Mouse (Mus musculus) hindbrain, embryonic 16.5 days (tissue): ENCODE measurements around the gene Aqp11. TPM values are rescaled to one million over a fixed set of nuclear protein-coding genes. Genes with fewer than 3 reads are reported as not detected.

ENCODE experiments used
- ATAC-seq: fragments of 200-750 bp; cut with Nextera tagmentation; 2 replicates; pipeline ENCODE4 v1.8.0; 2017; ENCODE audit warnings: moderate TSS enrichment, moderate library complexity
- H3K27ac ChIP-seq: fragments of 300-500 bp; sonication (generic); 2 replicates; pipeline ENCODE4 v1.5.1; 2014; ENCODE audit warnings: low read depth, mild to moderate bottlenecking, control low read depth, low read length, moderate library complexity
- H3K27me3 ChIP-seq: fragments of 300-500 bp; sonication (generic); replicated peaks from 2 replicates; pipeline ENCODE4 v1.6.1; 2014; ENCODE audit warnings: low read length; ENCODE audit not compliant: control insufficient read depth, insufficient read depth
- H3K36me3 ChIP-seq: fragments of 300-500 bp; sonication (generic); 2 replicates; pipeline ENCODE4 v1.6.1; 2014; ENCODE audit warnings: mild to moderate bottlenecking, low read length, moderate library complexity, mixed read lengths; ENCODE audit not compliant: control insufficient read depth, insufficient read depth
- H3K4me1 ChIP-seq: fragments of 300-500 bp; sonication (generic); 2 replicates; pipeline ENCODE4 v1.6.1; 2014; ENCODE audit warnings: low read depth, low read length; ENCODE audit not compliant: control insufficient read depth, insufficient read depth
- H3K4me2 ChIP-seq: fragments of 300-500 bp; sonication (generic); 2 replicates; pipeline ENCODE4 v1.6.1; 2014; ENCODE audit warnings: mild to moderate bottlenecking, low read length, control low read depth, moderate library complexity
- H3K4me3 ChIP-seq: fragments of 300-500 bp; sonication (generic); 2 replicates; pipeline ENCODE4 v1.5.1; 2014; ENCODE audit warnings: mild to moderate bottlenecking, low read length, control low read depth, moderate library complexity
- H3K9ac ChIP-seq: fragments of 300-500 bp; sonication (generic); 2 replicates; pipeline ENCODE4 v1.6.1; 2014; ENCODE audit warnings: low read depth, mild to moderate bottlenecking, control low read depth, low read length, moderate library complexity
- H3K9me3 ChIP-seq: fragments of 300-500 bp; sonication (generic); 2 replicates; pipeline ENCODE4 v1.6.1; 2014; ENCODE audit warnings: mild to moderate bottlenecking, low read length, moderate library complexity; ENCODE audit not compliant: control insufficient read depth
- WGBS: fragments of 180-500 bp; shearing (Covaris S2); extraction: QIAGEN DNeasy Blood & Tissue Kit; methylation state at CpG from one replicate; pipeline ENCODE4 v1.1.7; 2014; 5-methylcytosine and 5-hydroxymethylcytosine counted together
- polyA plus RNA-seq: library from polyadenylated mRNA; unstranded; fragments of >200 nt; fragmentation: Nextera tagmentation; extraction: Ambion mirVana; gene quantifications from 2 replicates; pipeline ENCODE4 v1.2.1, GENCODE M21; 2015

Gene Aqp11
- 23.2 and 24.5 TPM in 2 replicates for polyA plus RNA-seq

GRCm38 (mm10) chr7:97737638-97738456 is at the start of gene Aqp11:
Gene Aqp11, minus strand, starts transcription at chr7:97738289.
- Histone ChIP-seq H3K9me3 (no peaks in the 10 kb centered on the region), H3K4me3 (peak within 1 kb of the TSS; percentile 82), H3K4me1 (peaks cover 12% of the 10 kb centered on the region), H3K36me3 (no peaks in the 10 kb centered on the region), H3K9ac (peak within 1 kb of the TSS; percentile 85), H3K27me3 (no peaks in the 10 kb centered on the region), H3K27ac (peak within 1 kb of the TSS; percentile 40; the same call in 1 of the 2 replicates), H3K4me2 (peak within 1 kb of the TSS; percentile 98)
- under 1% methylated on average over 59 of the region's 64 CpGs for WGBS
- ATAC-seq: peak; percentile 95

- H3K4me3 ChIP-seq: no peak overlapping the region
- no peaks in the 10 kb centered on the region for H3K27me3 ChIP-seq
- no peak overlapping the region for H3K27ac ChIP-seq
- 68% methylated on average over 5 of the region's 5 CpGs for WGBS
- H3K4me1 ChIP-seq: no peaks in the 10 kb centered on the region
- no peaks in the 10 kb centered on the region for H3K9me3 ChIP-seq
- H3K4me2 ChIP-seq: no peak overlapping the region
- ATAC-seq: no peak
- no peaks in the 10 kb centered on the region for H3K36me3 ChIP-seq
- no peak overlapping the region for H3K9ac ChIP-seq
These were observed 45.4 kb upstream of the Aqp11 start for GRCm38 (mm10) chr7:97783523-97783922.

GRCm38 (mm10) chr7:97781496-97781895 is 43.4 kb upstream of the Aqp11 start:
- Histone ChIP-seq H3K4me3 (no peak overlapping the region), H3K27ac (no peak overlapping the region), H3K4me1 (no peaks in the 10 kb centered on the region), H3K9me3 (no peaks in the 10 kb centered on the region), H3K27me3 (no peaks in the 10 kb centered on the region), H3K9ac (no peak overlapping the region), H3K36me3 (no peaks in the 10 kb centered on the region), H3K4me2 (no peak overlapping the region)
- ATAC-seq: no peak
- 69% methylated on average over 8 of the region's 8 CpGs for WGBS

- Histone ChIP-seq H3K9ac (no peak overlapping the region), H3K4me2 (no peak overlapping the region), H3K36me3 (no peaks in the 10 kb centered on the region), H3K4me3 (no peak overlapping the region), H3K9me3 (no peaks in the 10 kb centered on the region), H3K27ac (no peak overlapping the region), H3K4me1 (no peaks in the 10 kb centered on the region), H3K27me3 (no peaks in the 10 kb centered on the region)
- no peak for ATAC-seq
- 85% methylated on average over 1 of the region's 1 CpGs for WGBS
These were observed 42.7 kb upstream of the Aqp11 start for GRCm38 (mm10) chr7:97780815-97781214.

GRCm38 (mm10) chr7:97780222-97780621 is 42.1 kb upstream of the Aqp11 start:
- Histone ChIP-seq H3K9me3 (no peaks in the 10 kb centered on the region), H3K9ac (no peak overlapping the region), H3K4me3 (no peak overlapping the region), H3K36me3 (no peaks in the 10 kb centered on the region), H3K4me1 (no peaks in the 10 kb centered on the region), H3K27ac (no peak overlapping the region), H3K27me3 (no peaks in the 10 kb centered on the region), H3K4me2 (no peak overlapping the region)
- no peak for ATAC-seq
- 85% methylated on average over 1 of the region's 1 CpGs for WGBS

- H3K27me3 ChIP-seq: no peaks in the 10 kb centered on the region
- ATAC-seq: no peak
- H3K9me3 ChIP-seq: no peaks in the 10 kb centered on the region
- H3K4me1 ChIP-seq: no peaks in the 10 kb centered on the region
- no peak overlapping the region for H3K4me2 ChIP-seq
- no peak overlapping the region for H3K27ac ChIP-seq
- no peak overlapping the region for H3K9ac ChIP-seq
- H3K36me3 ChIP-seq: no peaks in the 10 kb centered on the region
- no peak overlapping the region for H3K4me3 ChIP-seq
- 92% methylated on average over 4 of the region's 4 CpGs for WGBS
These were observed 39.1 kb upstream of the Aqp11 start for GRCm38 (mm10) chr7:97777191-97777590.

GRCm38 (mm10) chr7:97775923-97776322 is 37.8 kb upstream of the Aqp11 start:
- Histone ChIP-seq H3K36me3 (no peaks in the 10 kb centered on the region), H3K4me3 (no peak overlapping the region), H3K27ac (no peak overlapping the region), H3K9me3 (no peaks in the 10 kb centered on the region), H3K4me1 (no peaks in the 10 kb centered on the region), H3K4me2 (no peak overlapping the region), H3K9ac (no peak overlapping the region), H3K27me3 (no peaks in the 10 kb centered on the region)
- ATAC-seq: no peak
- WGBS: 89% methylated on average over 2 of the region's 2 CpGs

- ATAC-seq: no peak
- Histone ChIP-seq H3K9ac (no peak overlapping the region), H3K4me3 (no peak overlapping the region), H3K36me3 (no peaks in the 10 kb centered on the region), H3K9me3 (no peaks in the 10 kb centered on the region), H3K27ac (no peak overlapping the region), H3K4me1 (no peaks in the 10 kb centered on the region), H3K4me2 (no peak overlapping the region), H3K27me3 (no peaks in the 10 kb centered on the region)
- WGBS: 46% methylated on average over 3 of the region's 3 CpGs
These were observed 37.3 kb upstream of the Aqp11 start for GRCm38 (mm10) chr7:97775380-97775779.

GRCm38 (mm10) chr7:97770841-97771620 is 32.9 kb upstream of the Aqp11 start:
- Histone ChIP-seq H3K27me3 (no peaks in the 10 kb centered on the region), H3K4me3 (no peak overlapping the region), H3K36me3 (no peaks in the 10 kb centered on the region), H3K27ac (no peak overlapping the region), H3K9me3 (no peaks in the 10 kb centered on the region), H3K4me1 (no peaks in the 10 kb centered on the region), H3K9ac (no peak overlapping the region), H3K4me2 (no peak overlapping the region)
- no peak for ATAC-seq
- WGBS: 91% methylated on average over 6 of the region's 6 CpGs
